Mouse (Mus musculus) Muller cell, postnatal 12 days (primary cell): ENCODE measurements around the gene Slc7a3.
A peak's percentile ranks its signal among the peaks of the same experiment; 100 is the strongest.
"Not testable (repeated sequence)": the region's sequence is repeated elsewhere in the genome, so short reads cannot be mapped to it uniquely, and the experiment has no call there.

Experiments
- DNase-seq: peaks from one replicate; pipeline ENCODE4 v3.0.0-alpha.2; 2015; ENCODE audit errors: inconsistent ontology term

The Slc7a3 gene

GRCm38 (mm10) chrX:101085920-101086319 lies at the start of gene Slc7a3:
Gene Slc7a3 (minus strand): TSS chrX:101086020.
- no peak for DNase-seq

- DNase-seq: peak; percentile 68
Measured at GRCm38 (mm10) chrX:101131992-101132791, 46.4 kb upstream of the Slc7a3 start.

- peak; percentile 11 for DNase-seq
Measured at GRCm38 (mm10) chrX:101131001-101131400, 45.2 kb upstream of the Slc7a3 start.

- peak; percentile 19 for DNase-seq
Measured at GRCm38 (mm10) chrX:101128559-101128958, 42.7 kb upstream of the Slc7a3 start.

- DNase-seq: peak; percentile 64
Measured at GRCm38 (mm10) chrX:101126977-101127376, 41.2 kb upstream of the Slc7a3 start.

- DNase-seq: peak; percentile 21
Measured at GRCm38 (mm10) chrX:101126474-101126955, 40.7 kb upstream of the Slc7a3 start.

GRCm38 (mm10) chrX:101120546-101120945 lies 34.7 kb upstream of the Slc7a3 start:
- peak; percentile 1 for DNase-seq

GRCm38 (mm10) chrX:101085211-101085610 lies 609 bp downstream of the Slc7a3 start:
- DNase-seq: not testable (repeated sequence)

GRCm38 (mm10) chrX:101084192-101084591 lies 1.6 kb downstream of the Slc7a3 start:
- no peak for DNase-seq

GRCm38 (mm10) chrX:101065245-101065644 lies 20.6 kb downstream of the Slc7a3 start:
- no peak for DNase-seq

GRCm38 (mm10) chrX:101063503-101063902 lies 22.3 kb downstream of the Slc7a3 start:
- DNase-seq: no peak

GRCm38 (mm10) chrX:101059541-101059940 lies 26.3 kb downstream of the Slc7a3 start, which contains the start of gene Tex11:
Gene Tex11 (minus strand): TSS chrX:101059667.
- DNase-seq: no peak
